Mouse (Mus musculus) liver, embryonic 15.5 days (tissue): ENCODE measurements around the gene Ercc5. TPM values are rescaled to one million over a fixed set of nuclear protein-coding genes. Genes with fewer than 3 reads are reported as not detected.

Source experiments
- ATAC-seq: fragments of 200-750 bp; cut with Nextera tagmentation; 2 replicates; pipeline ENCODE4 v1.8.0; 2017; ENCODE audit warnings: moderate number of reproducible peaks, mild to moderate bottlenecking, moderate library complexity; ENCODE audit not compliant: insufficient read depth
- H3K27ac ChIP-seq: fragments of 300-500 bp; sonication (generic); replicated peaks from 2 replicates; pipeline ENCODE4 v1.5.1; 2015; ENCODE audit warnings: mild to moderate bottlenecking, inconsistent platforms
- H3K27me3 ChIP-seq: fragments of 300-500 bp; sonication (generic); 2 replicates; pipeline ENCODE4 v1.6.1; 2015; ENCODE audit warnings: mild to moderate bottlenecking, inconsistent platforms
- H3K36me3 ChIP-seq: fragments of 300-500 bp; sonication (generic); replicated peaks from 2 replicates; pipeline ENCODE4 v1.6.1; 2015; ENCODE audit warnings: moderate library complexity, mild to moderate bottlenecking, inconsistent platforms
- H3K4me1 ChIP-seq: fragments of 300-500 bp; sonication (generic); replicated peaks from 2 replicates; pipeline ENCODE4 v1.6.1; 2015; ENCODE audit warnings: inconsistent platforms
- H3K4me2 ChIP-seq: fragments of 300-500 bp; sonication (generic); 2 replicates; pipeline ENCODE4 v1.6.1; 2015; ENCODE audit warnings: moderate library complexity, mild to moderate bottlenecking, inconsistent platforms
- H3K4me3 ChIP-seq: fragments of 300-500 bp; sonication (generic); replicated peaks from 2 replicates; pipeline ENCODE4 v1.5.1; 2015; ENCODE audit warnings: mild to moderate bottlenecking, inconsistent platforms
- H3K9ac ChIP-seq: fragments of 300-500 bp; sonication (generic); 2 replicates; pipeline ENCODE4 v1.6.1; 2015; ENCODE audit warnings: moderate library complexity, mild to moderate bottlenecking, inconsistent platforms
- H3K9me3 ChIP-seq: fragments of 300-500 bp; sonication (generic); replicated peaks from 2 replicates; pipeline ENCODE4 v1.6.1; 2016; ENCODE audit warnings: inconsistent platforms
- whole genome bisulfite sequencing: fragments of 180-500 bp; shearing (Covaris S2); methylation state at CpG from one replicate; pipeline ENCODE4 v1.1.7; 2015; ENCODE audit warnings: mixed read lengths; ENCODE audit not compliant: insufficient replicate concordance; 5-methylcytosine and 5-hydroxymethylcytosine counted together
- polyA plus RNA-seq: library from polyadenylated mRNA; unstranded; fragments of >200 nt; fragmentation: Nextera tagmentation; extraction: Ambion mirVana; gene quantifications from 2 replicates; pipeline ENCODE4 v1.2.1, GENCODE M21; 2015

Ercc5 gene
- polyA plus RNA-seq, 1 experiment from 2014 or later = 4.8 TPM

DNA sequence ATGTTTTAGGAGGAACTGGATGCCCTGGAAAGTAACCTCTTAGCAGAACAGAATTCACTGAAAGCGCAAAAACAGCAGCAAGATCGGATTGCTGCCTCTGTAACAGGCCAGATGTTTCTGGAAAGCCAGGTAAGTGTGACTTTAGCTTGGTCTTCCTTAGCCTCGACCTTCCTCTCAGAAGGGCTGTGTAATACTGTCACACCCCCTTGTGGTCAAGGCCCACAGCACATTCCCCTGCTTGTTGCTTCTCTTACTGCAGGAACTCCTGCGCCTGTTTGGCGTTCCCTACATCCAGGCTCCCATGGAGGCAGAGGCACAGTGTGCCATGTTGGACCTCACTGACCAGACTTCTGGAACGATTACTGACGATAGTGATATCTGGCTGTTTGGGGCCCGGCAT, 26.4 kb downstream of the Ercc5 start:
- Histone ChIP-seq H3K4me3 (no peak overlapping the region), H3K4me1 (no peaks in the 10 kb centered on the region), H3K27ac (no peak overlapping the region), H3K4me2 (no peak overlapping the region), H3K27me3 (no peaks in the 10 kb centered on the region), H3K9ac (no peak overlapping the region), H3K36me3 (peaks cover 42% of the 10 kb centered on the region), H3K9me3 (no peaks in the 10 kb centered on the region)
- WGBS = 73% methylated on average over 8 of the region's 8 CpGs
- ATAC-seq = no peak

DNA sequence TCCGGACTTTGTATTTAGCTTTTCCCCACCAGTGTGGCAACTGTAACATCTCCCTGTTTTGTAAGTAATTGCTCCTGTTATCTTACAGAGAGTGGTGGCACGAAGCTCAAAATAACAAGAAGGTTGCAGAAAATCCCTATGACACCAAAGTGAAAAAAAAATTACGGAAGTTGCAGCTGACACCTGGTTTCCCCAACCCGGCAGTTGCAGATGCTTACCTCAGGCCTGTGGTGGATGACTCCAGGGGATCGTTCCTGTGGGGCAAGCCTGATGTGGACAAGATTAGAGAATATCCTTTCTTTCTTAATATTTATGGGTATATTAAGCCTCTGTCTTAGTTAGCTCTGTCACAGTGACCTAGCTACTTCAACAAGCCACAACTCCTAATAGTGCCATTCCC, 30.5 kb downstream of the Ercc5 start:
- no peak for ATAC-seq
- Histone ChIP-seq H3K9ac (no peak overlapping the region), H3K9me3 (no peaks in the 10 kb centered on the region), H3K4me1 (no peaks in the 10 kb centered on the region), H3K27me3 (no peaks in the 10 kb centered on the region), H3K36me3 (peaks cover 36% of the 10 kb centered on the region), H3K27ac (no peak overlapping the region), H3K4me2 (no peak overlapping the region), H3K4me3 (no peak overlapping the region)
- 75% methylated on average over 5 of the region's 5 CpGs for WGBS

DNA sequence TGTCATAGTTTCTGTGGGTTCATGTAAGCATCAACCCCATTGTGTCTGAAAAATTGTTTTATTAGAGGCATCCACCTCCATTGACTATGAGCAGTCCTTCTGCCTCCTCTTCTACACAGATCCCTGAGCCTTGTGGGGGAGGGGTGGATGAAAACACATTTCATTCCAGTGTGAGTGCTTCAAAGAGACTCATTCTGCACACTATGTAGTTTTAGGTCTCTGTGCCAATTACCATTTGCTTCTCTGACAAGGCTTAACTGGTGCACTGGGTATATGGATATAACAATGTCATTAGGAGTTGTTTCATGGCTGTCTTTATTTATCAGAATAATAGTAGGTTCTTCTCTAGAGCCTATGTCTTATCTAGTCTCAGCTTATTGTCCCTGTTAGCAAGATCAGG, 38.9 kb downstream of the Ercc5 start:
- no peak for ATAC-seq
- no peaks in the 10 kb centered on the region for H3K4me1 ChIP-seq
- 0 out of 2 replicates have a peak, but pooled peaks cover 2% of the 10 kb centered on the region for H3K36me3 ChIP-seq
- H3K27me3 ChIP-seq = no peaks in the 10 kb centered on the region
- no peak overlapping the region for H3K9ac ChIP-seq
- H3K4me3 ChIP-seq = no peak overlapping the region
- no peaks in the 10 kb centered on the region for H3K9me3 ChIP-seq
- H3K27ac ChIP-seq = no peak overlapping the region
- no peak overlapping the region for H3K4me2 ChIP-seq

DNA sequence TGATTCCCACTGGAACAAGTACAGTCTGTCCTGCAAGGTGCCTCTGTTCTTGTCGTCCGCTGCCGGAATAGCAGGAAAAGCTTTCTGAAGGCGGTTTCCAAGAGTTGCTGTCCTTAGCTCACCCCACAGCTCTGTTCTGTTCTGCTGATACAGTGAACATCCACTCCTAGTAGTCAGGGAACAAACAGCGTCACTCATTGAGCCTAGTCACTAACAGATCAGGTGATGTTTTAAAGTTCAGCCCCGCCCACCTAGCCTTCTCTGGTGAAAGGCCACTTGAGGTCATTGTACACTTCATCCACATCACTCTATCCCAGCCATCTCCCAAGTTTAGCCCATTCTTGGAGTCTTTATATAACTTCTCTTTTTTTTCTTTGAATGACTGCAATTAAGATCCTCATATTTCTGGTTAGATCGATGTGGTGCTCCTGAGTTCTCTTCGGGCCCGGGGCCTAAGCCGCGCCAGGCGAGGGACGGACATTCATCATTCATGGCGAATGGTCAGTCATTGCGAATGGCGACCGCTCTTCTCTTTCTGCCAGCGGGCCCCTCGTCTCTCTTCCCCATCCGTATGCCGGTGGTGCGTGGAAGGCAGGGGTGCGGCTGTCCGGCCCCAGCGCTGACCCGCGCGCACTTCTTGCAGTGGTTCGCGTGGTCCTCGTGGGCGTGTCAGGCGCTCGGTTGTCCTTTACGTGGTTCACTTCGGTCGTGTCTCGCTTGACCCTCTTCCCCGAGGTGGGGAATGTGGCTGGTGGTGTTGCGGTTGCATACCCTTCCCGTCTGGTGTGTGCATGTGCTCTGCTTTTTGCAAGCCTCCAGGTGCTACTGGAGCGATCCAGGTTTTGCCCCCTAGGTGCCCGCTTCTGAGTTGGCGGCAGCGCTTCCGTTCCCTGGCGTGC, 51.0 kb downstream of the Ercc5 start:
- Histone ChIP-seq H3K9ac (no peak overlapping the region), H3K4me2 (peak overlapping the region; percentile 62), H3K4me1 (no peaks in the 10 kb centered on the region), H3K36me3 (no peaks in the 10 kb centered on the region), H3K4me3 (peak overlapping the region; percentile 36), H3K27ac (no peak overlapping the region), H3K27me3 (peaks cover 20% of the 10 kb centered on the region), H3K9me3 (no peaks in the 10 kb centered on the region)
- no peak for ATAC-seq
- WGBS = 14% methylated on average over 47 of the region's 47 CpGs

DNA sequence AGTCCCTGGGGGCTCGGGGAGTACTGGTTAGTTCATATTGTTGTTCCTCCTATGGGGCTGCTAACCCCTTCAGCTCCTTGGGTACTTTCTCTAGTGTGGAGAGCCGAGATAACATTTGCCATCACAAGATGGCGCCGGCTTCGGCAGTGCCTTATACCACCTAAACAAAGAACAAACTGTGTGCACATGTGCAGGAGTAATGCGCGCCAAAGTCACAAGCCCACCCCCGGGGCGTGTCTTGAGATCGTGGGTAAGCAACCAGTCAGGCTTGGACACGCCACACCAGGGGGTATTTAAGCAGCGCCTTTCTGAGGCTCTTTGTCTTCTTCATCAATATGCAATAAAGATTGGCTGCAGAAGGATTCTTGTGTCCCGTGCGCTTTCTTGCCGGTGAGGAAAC, 55.3 kb downstream of the Ercc5 start:
- Histone ChIP-seq H3K9ac (no peak overlapping the region), H3K36me3 (no peaks in the 10 kb centered on the region), H3K9me3 (no peaks in the 10 kb centered on the region), H3K27ac (no peak overlapping the region), H3K4me3 (no peak overlapping the region), H3K4me1 (no peaks in the 10 kb centered on the region), H3K27me3 (peaks cover 18% of the 10 kb centered on the region), H3K4me2 (no peak overlapping the region)
- no peak for ATAC-seq
- 75% methylated on average over 15 of the region's 15 CpGs for WGBS

DNA sequence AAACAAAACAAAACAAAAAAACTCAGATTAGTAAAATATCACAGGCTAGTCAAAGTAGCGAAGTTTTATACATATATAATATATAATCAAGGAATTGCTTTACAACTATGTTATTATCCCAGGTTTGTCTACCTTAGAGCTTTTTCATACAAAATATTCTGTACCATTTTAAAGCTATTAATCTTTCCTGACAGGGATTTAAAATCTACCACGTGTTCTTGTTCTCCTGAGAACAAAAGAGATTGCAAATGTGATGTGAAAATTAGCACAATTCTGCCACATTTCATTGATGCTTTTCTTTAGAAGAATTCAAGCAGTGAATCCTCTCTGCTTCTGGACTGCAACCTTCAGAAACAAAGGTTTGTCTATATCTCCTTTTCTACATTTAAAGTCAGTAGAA, 66.9 kb downstream of the Ercc5 start:
- Histone ChIP-seq H3K9ac (no peak overlapping the region), H3K4me1 (no peaks in the 10 kb centered on the region), H3K4me3 (no peak overlapping the region), H3K36me3 (no peaks in the 10 kb centered on the region), H3K27me3 (no peaks in the 10 kb centered on the region), H3K27ac (no peak overlapping the region), H3K9me3 (no peaks in the 10 kb centered on the region), H3K4me2 (no peak overlapping the region)
- WGBS = 32% methylated on average over 2 of the region's 2 CpGs
- ATAC-seq = no peak

DNA sequence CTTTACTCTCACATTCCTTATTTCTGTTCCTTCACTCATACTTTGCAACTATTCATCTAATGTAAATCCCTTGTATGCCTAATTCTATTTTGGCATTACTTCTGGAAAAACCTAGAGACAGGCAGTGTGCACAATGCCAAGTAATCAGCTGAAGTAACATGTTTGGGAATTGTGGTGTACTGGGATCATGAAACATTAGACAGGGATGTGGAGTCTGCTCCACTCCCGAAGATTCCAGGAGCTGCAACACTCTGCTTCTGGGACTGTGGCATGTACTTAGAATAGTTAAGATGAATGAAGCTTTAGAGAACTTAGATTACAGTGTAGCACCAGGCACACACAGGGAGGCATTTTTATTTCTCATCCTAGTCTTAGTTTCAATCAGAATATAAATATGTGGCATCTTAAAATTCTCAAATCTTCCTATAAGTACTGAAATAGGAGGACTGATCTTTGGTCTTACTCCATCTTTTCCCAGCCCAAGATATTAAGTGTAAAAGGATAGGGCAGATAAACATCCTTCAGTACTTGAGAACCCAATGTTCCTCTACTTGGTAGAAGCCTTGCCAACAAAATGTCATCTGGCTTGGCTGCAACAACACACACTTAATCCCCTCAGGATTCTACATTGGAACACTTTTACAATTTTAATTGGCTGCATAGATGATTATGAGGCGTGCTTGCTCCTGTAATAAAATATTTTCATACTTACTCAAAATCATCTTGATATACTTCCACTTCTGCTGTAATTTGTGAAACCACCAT, 69.0 kb downstream of the Ercc5 start:
- Histone ChIP-seq H3K27ac (no peak overlapping the region), H3K4me3 (no peak overlapping the region), H3K27me3 (no peaks in the 10 kb centered on the region), H3K4me2 (no peak overlapping the region), H3K9ac (no peak overlapping the region), H3K4me1 (no peaks in the 10 kb centered on the region), H3K9me3 (no peaks in the 10 kb centered on the region), H3K36me3 (no peaks in the 10 kb centered on the region)
- 53% methylated on average over 2 of the region's 2 CpGs for WGBS
- no peak for ATAC-seq

DNA sequence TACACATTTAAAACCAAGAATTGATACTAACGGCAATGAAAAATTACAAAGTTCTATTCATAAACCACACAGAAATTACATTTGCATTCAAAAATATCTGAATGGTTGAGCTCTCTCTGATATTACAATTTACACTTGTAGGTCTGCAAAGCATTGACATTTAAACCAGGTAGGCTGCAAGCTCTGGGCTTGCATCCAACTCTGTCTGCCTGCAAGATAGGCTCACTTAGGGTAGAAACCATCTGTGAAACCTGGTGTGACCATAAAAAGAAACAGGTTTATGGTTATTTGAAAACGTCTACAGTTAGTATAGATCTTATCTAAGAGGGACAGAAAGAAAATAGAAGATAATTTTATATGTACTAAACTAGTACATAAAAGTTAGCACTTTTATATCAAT, 69.6 kb downstream of the Ercc5 start:
- no peak overlapping the region for H3K9ac ChIP-seq
- H3K4me3 ChIP-seq = no peak overlapping the region
- H3K27me3 ChIP-seq = no peaks in the 10 kb centered on the region
- H3K27ac ChIP-seq = no peak overlapping the region
- no peak overlapping the region for H3K4me2 ChIP-seq
- H3K9me3 ChIP-seq = no peaks in the 10 kb centered on the region
- no peaks in the 10 kb centered on the region for H3K4me1 ChIP-seq
- no peak for ATAC-seq
- WGBS = 47% methylated on average over 2 of the region's 2 CpGs
- H3K36me3 ChIP-seq = no peaks in the 10 kb centered on the region

DNA sequence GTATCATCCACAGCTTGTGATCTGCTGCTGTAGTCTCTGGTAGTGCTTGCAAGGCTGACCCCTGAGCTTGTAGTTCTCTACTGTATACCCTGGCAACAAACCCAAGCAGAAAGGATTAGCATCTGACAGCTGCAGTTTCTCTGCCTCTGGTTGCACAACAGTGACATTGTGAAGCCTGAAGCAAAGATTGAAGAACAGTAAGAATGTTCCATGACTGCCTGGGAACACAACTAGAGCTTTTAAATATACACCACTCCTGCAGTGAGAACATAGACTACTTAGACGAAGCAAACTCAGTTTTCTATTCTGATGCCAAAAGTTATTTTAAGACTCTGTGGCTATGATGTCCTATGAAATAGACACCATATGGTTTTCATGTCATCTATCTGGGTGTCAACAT, 71.3 kb downstream of the Ercc5 start, which contains the start of gene Mettl21e:
TSS of gene Mettl21e (minus strand) at position 86 of the 400 bp plus-strand sequence.
- ATAC-seq = no peak
- H3K9me3 ChIP-seq = no peaks in the 10 kb centered on the region
- H3K4me3 ChIP-seq = no peak within 1 kb of the TSS
- H3K27me3 ChIP-seq = no peaks in the 10 kb centered on the region
- no peak within 1 kb of the TSS for H3K27ac ChIP-seq
- no peaks in the 10 kb centered on the region for H3K4me1 ChIP-seq
- 38% methylated on average over 1 of the region's 1 CpGs for WGBS
- H3K36me3 ChIP-seq = no peaks in the 10 kb centered on the region
- no peak within 1 kb of the TSS for H3K9ac ChIP-seq
- no peak within 1 kb of the TSS for H3K4me2 ChIP-seq

DNA sequence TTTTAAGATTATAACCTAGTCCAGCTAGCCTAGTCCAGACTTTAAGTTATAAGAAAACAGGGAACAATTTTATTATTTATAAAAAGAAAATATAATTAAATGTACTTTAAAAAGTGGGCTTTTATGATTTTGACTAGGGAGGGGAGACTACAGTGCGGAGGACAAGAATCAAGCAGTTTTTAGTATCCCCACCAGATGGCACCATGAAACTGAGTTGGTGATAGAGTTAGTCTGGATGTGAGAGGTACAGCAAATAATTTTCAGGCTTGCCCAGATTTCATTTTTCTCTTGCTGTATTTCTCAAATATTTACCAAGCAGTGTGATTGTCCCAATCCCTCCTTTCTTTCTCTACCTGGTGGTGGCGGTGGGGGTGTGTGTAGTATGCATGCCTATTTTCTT, 81.5 kb downstream of the Ercc5 start:
- Histone ChIP-seq H3K4me3 (no peak overlapping the region), H3K27ac (no peak overlapping the region), H3K4me2 (no peak overlapping the region), H3K36me3 (no peaks in the 10 kb centered on the region), H3K4me1 (no peaks in the 10 kb centered on the region), H3K9ac (no peak overlapping the region), H3K27me3 (no peaks in the 10 kb centered on the region), H3K9me3 (no peaks in the 10 kb centered on the region)
- WGBS = 44% methylated on average over 2 of the region's 2 CpGs
- ATAC-seq = no peak
